Mouse (Mus musculus): ENCODE measurements at regions not wholly inside any gene's neighbourhood (a gene's known extent, or its start where the extent isn't known, plus 50 kb on each side); places are given as distances from the start of the nearest gene placed in this dataset.

DNA sequence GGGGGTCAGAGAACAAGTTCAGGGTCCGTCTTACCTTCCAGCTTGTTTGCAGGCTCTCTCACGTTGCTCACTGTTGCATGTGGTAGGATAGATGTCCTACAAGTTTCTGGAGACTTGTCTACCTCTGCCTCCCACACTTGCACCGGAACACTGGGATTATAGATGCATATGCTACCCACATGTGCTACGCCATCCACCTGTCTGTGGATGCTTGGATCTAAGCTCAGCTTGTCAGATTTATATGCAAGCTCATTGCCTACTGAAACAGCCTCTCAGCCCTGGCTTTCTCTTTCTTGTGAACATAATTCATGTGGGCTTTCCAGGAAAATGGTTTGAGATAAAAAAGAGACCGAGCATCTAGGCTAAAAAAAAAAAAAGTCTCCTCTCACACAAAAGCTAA is 353.0 kb downstream of the Nucb2 start:
- no peak for DNase-seq (ENCODE audit: low read depth)

DNA sequence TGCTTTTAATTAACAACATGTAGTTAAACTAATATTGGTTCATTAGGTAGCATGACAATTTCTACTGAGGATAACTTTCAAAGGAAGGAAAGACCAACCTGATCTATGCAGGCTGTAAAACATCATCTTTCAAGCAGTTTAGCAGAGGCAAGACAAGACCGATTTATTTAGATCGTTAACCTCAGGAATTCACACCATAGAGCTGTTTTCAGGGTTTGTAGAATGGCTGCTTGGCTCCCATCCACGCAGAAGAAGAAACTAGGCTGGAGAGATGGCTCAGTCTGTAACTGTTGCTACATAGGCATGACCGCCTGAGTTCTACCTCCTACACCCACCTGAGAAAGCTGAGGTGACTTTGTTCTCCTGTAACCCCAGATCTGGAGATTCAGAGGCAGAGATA is 353.6 kb downstream of the Nucb2 start:
- DNase-seq (ENCODE audit: low read depth): no peak

DNA sequence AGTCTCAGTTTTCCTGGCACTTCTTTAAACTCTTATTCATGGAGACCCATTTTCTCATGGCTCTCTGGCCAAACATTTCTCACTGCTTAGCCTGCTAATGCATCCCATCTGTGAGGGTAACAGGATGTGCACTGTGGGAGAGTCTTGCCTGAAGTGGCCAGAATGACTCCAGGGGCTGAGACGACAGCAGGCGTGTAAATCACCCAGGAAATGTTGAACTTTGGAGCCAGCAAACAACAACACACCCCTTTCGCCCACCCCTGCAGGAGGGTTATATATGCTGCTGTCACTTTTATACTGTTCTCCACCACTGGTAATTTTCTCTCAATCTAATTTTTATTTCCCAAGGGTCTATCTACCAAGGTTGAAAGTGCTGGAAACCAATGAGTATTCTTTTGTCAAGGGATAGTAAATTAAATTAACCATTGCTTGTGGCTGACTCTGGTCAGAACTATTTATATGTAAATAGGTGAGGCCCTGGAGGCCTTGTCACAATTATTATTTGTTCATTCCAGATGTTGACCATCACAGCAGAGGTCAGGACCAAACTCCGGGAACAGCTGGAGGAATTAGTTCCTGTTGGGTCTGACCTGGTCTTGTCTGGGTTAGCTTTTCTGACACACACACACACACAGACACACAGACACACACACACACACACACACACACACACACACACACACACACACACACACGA is 378.2 kb downstream of the Nucb2 start:
- no peak for DNase-seq (ENCODE audit: low read depth)

DNA sequence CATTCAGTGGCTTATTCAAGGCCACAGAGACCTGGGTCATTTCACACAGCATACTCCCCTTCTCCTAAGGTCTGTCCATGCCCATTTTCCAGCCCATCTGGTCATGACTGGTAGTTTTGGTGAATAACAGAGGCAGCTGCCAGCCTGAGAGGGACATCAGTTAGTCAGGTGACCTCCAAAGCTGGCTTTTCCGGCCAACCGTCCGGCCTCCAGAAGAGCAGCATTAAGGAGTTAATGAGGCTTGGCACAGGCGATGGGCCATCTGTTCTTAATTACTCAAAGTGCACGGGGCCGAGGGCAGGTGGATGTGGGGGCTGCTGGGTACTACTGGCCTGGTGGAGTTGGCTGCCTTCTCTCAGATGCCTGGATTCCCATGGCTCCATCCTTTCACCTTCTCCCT is 389.7 kb downstream of the Nucb2 start:
- DNase-seq (ENCODE audit: low read depth): no peak

DNA sequence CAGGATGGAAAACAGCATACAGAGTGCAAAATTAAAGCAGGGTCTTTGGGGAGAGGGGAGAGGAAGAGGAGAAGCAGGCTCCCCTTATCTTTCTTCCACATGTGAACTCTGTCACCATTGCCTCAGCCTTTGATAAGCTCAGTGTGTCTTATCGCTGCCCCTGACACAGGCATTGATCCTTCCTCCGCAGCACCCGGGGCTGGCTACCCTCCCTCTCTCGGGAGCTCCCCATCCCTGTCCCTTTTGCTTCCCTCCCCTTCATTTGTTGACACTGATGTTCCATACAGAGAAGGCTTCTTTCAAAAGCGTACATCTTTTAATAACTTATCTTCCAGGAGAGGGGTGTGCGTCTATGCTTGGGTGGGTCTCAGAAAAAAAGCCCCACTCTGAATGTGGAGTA is 411.6 kb downstream of the Nucb2 start:
- no peak for DNase-seq (ENCODE audit: low read depth)

DNA sequence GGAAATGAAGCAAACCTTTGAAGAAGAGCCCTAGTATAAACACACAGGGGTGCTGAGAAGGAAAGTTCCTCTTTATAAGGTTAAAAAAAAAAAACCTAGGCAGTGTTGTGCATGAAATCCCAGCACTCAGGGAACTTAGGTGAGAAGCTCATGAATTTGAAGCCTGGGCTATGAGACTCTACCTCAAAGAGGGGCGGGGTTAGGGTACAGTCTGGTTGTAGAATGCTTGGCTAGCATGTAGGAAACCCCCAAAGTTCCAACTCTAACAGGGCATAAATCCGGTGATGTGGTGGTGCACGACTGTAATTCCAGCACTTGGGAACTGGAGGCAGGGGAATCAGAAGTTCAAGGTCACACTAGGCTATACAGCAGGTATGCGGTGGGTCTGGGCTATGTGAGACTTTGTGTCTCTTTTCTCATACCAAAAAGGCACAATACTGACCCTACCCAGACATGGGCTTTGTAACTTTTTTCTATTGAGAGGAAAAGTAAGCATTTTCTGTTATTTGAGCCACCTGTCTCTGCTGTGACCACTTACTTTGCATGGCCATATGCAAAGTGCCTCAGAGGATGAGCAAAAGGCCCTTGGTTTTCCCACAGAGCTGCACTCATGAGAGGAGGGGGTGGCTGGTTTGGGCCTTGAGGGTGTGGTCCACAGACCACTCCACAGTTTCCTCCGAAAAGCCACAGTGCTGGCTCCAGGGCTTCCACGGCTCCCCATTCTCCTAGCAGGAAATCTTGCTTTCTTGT is 413.9 kb downstream of the Nucb2 start:
- DNase-seq (ENCODE audit: low read depth): no peak

DNA sequence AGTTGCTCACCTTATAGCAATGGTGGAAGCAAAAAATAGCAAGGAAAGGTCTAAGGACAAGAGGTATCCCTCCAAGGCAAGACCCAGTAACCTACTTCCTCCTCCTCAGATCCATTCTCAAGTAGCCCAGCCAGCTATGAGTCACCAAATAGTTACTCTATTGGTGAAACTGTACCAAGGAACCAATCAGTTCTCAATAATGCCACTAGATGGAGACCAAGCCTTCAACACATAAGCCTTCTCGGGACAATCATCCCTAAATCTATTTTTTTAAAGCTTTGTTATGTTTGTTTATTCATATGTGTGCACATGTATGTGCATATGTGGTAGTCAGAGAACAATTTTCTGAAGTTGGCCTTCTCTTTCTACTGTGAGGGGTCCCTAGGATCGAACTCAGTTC is 434.3 kb upstream of the Xylt1 start:
- no peak for DNase-seq (ENCODE audit: low read depth)

DNA sequence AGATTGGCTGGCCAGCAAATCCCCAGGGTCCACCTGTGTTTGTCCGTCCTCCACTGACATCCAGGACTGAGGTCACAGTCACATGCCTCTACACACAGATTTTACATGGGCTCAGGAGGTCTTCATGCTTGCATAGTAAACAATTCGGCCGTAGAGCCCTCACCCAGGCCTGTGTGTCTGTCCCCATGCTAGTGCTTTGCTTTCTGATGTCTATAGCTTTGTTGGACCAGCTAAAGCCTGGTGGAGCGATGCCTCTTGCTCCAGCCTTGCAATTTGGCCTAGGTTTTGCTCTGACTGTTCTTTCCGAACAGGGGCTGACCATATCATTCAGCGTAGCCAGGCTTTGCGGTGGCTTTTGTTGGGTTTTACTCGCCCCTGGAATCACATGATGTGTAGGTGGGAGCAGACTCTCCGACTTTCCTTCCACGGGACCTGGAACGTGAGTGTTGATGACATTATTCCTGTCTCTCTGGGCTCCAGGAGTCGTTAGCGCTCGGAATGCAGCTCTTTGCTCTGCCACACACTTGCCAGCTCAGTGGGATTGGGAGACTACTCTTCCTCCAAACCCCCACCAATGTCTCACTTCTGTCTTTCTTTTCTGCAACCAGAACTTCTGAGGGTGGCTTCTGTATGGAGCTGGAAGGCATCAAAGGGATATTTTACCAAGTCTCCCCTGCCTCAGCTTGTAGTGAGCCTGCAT is 421.4 kb upstream of the Xylt1 start:
- DNase-seq (ENCODE audit: low read depth): no peak

DNA sequence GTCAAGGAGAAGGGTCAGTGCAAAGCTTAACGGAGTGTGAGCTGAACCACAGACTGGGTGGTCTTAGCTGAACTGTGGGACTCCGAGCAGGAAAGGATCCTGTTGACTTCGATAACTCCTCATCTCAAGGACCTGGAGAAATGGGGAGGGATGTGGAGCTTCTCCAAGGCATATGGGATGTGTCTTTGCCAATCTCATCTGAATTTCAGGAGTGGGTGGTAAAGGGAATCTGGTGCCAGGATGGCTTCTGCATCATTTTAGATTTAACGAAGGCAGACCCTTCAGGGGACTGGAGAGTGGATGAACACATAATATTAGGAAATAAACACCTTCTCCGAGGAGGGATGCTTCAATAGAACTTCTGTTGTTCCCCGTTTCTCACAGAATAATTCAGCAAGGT is 416.9 kb upstream of the Xylt1 start:
- no peak for DNase-seq (ENCODE audit: low read depth)

DNA sequence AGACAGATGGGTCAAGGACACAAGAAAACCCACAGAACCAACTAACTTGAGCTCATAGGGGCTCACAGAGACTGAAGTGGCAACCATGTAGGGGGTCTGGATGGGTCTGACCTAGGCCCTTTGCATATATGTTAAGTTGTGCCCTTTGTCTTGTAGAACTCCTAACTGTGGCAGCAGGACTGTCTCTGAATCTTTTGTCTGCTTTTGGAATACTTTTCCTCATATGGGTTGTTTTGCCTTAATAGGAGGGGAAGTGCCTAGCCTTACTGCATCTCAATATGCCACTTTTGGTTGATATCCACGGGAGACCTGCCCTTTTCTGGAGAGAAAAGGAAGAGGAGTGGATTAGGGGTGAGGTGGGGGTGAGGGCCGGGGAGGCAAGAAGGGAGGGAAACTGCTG is 389.4 kb upstream of the Xylt1 start:
- no peak for DNase-seq (ENCODE audit: low read depth)

DNA sequence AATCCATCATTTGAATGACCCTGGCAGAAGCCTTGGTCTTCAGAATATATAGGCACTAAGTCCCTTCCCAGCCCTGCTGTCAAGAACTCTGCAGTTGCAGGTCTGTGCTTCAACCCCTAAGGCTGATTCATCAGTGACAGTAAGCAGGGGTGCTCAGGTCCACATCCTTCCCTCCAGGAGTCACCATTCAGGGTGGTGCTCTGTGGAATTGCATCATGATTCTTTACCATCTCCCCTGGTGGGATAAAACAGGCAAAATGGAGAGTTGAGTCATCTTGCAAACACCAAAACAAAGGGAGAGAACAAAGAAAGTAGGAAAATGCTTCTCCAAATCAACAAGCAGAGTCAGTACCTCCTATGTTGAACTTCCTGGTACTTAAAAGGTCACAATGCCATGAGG is 388.6 kb upstream of the Xylt1 start:
- no peak for DNase-seq (ENCODE audit: low read depth)

DNA sequence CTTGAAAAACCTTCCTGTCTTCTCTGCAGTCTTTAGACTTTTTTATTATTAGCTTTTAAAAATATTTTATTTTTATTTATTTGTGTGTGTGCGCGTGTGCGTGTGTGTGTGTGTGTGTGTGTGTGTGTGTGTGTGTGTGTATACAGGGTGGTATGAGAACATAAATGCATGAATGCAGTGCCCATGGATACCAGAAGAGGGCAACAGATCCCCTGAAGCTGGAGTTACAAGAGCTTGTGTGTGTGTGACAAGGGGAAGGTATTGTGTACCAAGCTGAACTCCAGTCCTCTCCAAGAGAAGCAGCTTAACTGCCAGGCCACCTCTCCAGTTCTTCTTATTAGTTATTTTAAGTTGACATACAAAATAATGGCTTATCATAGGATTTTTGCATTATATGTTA is 385.0 kb upstream of the Xylt1 start:
- DNase-seq (ENCODE audit: low read depth): no peak

DNA sequence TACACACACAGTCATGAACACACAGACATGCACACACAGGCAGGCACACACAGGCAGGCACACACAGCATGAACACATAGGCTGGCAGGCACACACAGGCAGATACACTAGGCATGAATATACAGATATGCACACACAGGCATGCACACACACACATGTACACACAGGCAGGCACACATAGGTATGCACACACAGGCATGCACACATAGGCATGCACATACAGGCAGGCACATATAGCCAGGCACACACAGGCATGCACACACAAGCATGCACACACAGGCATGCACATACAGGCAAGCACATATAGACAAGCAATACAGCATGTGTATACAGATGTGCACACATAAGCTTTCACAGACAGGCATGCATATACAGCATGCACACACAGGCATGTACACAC is 377.6 kb upstream of the Xylt1 start:
- no peak for DNase-seq (ENCODE audit: low read depth)

DNA sequence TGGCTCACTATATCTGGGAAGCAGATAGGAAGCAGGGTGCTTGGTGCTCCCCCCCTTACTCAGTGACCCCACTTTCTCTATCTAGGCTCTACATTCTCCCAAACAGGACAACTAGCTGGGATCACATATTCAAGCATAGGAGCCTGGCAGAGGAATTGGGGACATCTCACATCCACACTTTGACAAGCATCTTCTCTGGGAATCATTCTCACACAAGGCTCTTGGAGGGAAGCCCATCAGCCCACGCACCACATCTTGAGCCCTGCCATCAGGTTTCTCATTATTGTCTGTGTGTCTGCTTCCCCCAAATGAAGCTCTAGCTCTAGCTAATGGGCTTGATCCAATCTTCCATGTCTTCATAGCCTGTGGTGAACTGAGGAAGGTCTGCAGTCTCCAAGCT is 362.4 kb upstream of the Xylt1 start:
- no peak for DNase-seq (ENCODE audit: low read depth)

DNA sequence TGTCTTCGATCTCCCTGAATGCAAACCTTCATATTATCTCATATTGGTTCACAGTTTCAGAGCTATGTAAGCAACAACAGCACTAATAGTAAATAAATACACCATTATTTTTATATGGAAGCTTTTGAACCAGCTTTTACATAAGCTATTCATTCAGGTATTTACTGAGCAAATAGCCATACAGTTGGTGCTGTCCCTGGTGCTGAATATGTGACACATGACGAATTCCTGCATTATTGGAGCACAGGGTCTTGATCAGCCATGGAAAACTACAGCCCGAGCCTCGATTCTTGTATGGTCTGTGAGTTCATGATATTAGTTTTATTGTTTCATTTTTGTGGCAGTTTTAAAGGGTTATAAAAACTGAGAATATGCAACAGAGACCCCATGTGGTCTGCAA is 359.1 kb upstream of the Xylt1 start:
- peak; percentile 4 for DNase-seq (ENCODE audit: low read depth)

DNA sequence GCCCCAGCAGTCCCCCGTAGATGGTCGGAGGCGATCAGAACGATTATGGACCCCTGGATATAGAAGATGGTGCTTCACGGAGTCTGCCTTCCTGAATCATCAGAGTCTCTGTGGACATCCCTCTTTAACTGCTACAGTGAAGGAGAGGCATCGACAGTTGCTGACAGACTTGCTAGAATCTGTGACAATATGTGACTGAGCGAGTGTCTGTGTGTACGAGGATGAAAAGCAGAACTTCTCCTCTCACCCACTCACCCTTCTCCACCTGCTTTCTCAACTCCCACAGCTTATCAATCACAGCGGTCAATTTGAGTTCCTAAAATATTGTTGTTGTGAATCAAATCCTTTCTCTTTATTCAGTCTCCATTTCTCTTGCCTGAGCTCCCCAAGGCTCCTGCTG is 335.9 kb upstream of the Xylt1 start:
- DNase-seq (ENCODE audit: low read depth): no peak

DNA sequence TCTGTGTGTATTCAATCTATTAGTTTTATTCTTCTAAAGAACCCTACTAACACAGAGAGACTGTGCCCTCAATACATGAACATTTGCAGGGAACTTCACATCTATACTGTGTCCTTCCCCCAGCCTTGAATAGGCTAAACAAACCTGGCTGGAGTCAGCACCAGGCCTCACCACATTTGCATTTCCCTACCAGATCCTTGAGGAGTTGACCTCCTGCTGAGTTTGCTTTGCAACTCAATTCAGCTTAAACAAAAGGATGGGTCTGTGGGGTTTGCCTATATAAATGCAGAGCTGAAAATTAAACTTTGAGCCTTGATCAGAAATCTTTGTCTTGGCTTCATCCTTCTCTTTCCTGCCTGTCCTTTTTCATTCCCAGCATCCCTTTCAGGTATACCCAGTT is 331.5 kb upstream of the Xylt1 start:
- no peak for DNase-seq (ENCODE audit: low read depth)

DNA sequence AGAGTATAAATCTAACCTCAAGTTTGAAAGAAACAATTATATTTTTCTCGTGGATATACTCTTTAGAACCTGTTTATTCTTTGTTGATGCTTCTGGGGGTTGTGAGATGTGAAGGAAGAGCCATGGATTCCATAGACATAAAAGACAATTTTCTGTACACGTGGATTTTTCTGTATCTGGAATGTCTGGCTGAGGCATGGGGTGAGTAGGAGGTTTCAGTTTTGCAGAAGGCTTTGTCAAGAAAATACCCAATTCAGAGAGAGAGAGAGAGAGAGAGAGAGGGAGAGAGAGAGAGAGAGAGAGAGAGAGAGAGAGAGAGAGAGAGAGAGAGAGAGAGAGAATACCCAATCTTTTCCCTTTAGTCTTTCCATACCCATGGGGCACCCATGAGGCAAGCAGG is 315.0 kb upstream of the Xylt1 start:
- no peak for DNase-seq (ENCODE audit: low read depth)

DNA sequence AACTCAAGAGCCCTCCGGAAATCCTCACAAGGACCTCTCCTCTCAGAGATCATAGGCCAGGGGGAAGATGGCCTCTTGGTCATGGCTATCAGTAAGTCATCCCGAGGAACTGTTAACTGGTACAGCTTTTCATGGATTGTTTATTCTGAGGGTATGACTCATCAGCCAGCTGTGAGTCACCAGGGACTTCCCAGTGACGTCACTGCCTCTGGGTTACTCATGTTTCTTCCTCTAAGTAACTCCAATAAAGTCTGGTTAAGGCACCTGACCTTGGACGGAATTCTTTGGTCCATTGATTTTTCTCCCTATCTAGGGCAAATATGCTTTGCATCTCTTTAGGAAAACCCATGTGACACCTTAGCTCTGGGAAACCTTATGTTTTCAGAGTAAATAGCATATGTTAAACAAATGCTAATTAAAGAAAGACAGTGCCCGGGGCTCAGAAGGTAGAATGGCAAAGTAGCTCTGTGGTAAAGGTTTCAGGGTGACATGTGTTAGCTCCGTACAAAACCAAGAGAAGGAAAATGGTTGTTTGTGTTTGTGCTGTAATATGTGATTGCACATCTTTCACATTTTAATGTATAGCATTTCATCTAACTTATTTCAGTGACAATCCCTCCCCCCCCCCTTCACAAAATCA is 289.7 kb upstream of the Xylt1 start:
- peak; percentile 9 for DNase-seq (ENCODE audit: low read depth)

DNA sequence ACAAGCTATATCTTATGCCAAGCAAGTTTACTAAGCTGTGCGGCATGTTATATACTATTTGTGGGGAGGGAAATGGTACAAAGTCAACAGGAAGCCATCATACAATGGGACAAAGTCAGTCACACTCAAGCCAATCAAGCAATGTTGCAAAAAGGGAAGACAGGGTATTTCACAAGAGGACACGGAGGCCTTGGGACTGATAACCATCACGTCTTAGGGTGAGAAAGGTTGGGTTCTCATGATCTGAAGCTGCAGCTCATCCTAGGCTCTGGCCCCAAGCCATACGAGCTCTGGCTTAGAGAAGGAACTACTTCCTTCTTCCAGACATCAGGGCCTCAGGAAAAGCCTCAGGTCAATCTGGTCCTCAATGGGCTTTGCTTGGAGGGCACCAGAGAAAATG is 287.9 kb upstream of the Xylt1 start:
- no peak for DNase-seq (ENCODE audit: low read depth)

DNA sequence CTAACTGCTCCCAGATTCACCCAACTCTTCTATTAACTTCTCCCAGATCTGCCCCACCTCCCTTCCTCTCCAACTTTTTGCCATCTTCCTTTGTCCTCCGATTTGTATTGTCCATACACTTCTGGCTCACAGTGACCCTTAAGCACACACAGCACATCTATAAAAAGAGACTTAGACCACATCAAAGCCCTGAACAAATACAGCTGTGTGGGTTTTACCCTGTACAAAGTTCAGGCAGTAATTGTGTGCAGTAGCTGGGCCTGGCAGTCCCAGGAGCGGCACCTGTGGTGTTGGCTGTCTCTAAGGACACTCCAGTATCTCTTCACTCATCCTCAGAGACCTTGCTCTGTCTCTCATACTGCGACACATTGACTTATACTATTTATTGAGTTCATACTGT is 283.2 kb upstream of the Xylt1 start:
- DNase-seq (ENCODE audit: low read depth): no peak

DNA sequence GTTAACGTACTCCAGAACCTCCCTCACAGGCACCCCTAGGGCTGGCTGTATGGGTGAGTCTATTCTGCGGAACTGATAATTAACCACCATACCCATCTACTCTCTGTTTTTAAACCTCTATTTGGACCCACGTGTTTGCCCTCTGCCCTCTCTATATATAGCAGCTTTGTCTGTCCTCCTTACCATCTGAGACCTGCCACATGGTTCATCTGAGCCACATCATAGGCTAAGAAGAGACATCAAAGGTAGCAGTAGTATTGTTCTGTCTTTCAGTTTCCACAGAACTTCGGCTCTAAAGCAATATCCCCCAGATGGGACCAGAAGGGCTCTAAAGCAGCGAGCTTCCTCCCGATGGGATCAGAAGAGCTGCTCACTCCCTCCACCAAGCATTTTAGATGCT is 281.7 kb upstream of the Xylt1 start:
- DNase-seq (ENCODE audit: low read depth): no peak

DNA sequence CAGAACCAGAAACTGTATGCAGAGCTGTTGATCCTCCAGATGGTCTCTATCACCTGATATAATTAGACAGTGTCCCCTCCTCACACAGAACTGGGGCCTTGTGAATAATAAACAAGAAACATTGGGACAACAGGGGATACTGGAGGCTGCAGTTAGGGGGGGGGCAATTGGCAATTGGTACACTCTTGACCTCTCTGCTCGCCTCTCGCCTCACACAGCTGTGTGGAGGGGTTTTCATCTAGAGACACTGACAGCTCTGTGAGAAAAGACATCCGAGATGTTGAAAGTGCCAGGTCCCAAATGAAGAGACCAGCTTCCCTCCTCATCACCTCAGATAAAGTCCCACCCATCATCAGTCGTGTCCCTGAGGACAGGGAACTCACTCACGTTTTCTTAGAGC is 277.7 kb upstream of the Xylt1 start:
- DNase-seq (ENCODE audit: low read depth): no peak
